Mouse (Mus musculus): ENCODE data around the gene Btbd7. TPM values are rescaled to one million over a fixed set of nuclear protein-coding genes. Genes with fewer than 3 reads are reported as not detected.

The Btbd7 gene
- polyA plus RNA-seq, 1 experiment: 22.1 TPM

DNA sequence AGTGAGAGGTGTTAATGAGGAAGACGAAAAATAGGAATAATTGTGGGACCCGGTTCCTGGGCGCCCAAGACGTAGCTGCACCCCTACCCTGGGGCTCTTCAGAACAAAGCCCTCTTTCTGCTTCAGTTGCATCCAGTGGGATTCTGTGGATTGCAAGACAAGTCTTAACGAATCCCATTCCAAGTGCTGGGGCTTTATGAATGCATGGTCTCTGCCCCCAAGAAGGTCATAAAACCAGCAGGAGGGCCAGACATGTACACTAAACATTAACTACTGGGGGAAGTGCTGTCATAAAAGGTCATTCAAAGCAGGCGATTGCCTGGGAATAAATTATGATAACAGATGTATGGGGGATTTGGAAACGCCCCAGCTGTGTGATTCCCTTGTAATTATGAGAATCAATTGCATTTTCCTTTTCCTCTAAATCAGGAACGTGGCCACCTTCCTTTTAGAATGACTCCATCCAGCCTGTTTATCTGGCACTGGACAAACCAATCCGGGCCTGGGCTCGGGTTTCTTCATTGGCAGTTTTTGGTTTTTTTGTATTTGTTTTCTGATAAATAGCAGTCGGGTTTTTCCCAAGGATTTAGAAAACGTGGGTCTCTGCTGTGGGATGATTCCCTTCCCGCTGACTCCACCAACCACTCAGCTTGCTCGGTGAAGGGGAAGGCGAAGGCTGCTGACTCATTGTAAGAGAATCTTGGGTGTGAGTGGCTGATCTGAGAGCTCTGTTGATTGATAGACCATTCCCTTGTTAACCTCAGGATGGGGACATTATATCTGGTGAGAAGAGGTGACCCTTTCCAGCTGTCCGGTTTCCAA is 147.3 kb downstream of the Btbd7 start:
- Histone ChIP-seq H3K4me3 (ENCODE audit: control insufficient read depth, insufficient read depth, low read length) (no peak overlapping the region), H3K27ac (ENCODE audit: control insufficient read depth, insufficient read depth, low read length) (no peak overlapping the region), H3K4me1 (replicated peaks; ENCODE audit: control insufficient read depth, insufficient read depth, low read length) (peaks cover 8% of the 10 kb centered on the region), H3K36me3 (ENCODE audit: control insufficient read depth, insufficient read depth, low read length) (no peaks in the 10 kb centered on the region), H3K27me3 (ENCODE audit: control insufficient read depth, insufficient read depth, low read length) (no peaks in the 10 kb centered on the region)
- 71% methylated on average over 16 of the region's 16 CpGs for whole genome bisulfite sequencing
- no peak for TF ChIP-seq POLR2A (IDR thresholded peaks at IDR 0.05; ENCODE audit: control insufficient read depth, extremely low read depth, insufficient read depth, low read length, poor library complexity)
- TF ChIP-seq CTCF (IDR thresholded peaks at IDR 0.05; ENCODE audit: borderline replicate concordance, control insufficient read depth, extremely low read depth, insufficient read depth, low read length, poor library complexity): no peak
- DNase-seq: no peak

Other genes with a start within 250 kb of the Btbd7 start
- 34.2 and 36.9 TPM in 2 replicates for gene Itpk1, start 173.5 kb downstream of the Btbd7 start, polyA plus RNA-seq (2012; rRNA removed)
- 0.71 and 1.3 TPM in 2 replicates for gene Moap1, start 134.8 kb downstream of the Btbd7 start, polyA plus RNA-seq (2012; rRNA removed)
- 4.2 and 4.4 TPM in 2 replicates for gene Tmem251, start 134.7 kb downstream of the Btbd7 start, polyA plus RNA-seq (2012; rRNA removed)
- gene Gm28051, start 120.7 kb downstream of the Btbd7 start, polyA plus RNA-seq (2012; rRNA removed): not detected in 2 replicates
- gene Gon7, start 120.7 kb downstream of the Btbd7 start, polyA plus RNA-seq (2012; rRNA removed): 19.4 and 25.0 TPM in 2 replicates
- 28.7 and 29.0 TPM in 2 replicates for gene Ubr7, start 120.5 kb downstream of the Btbd7 start, polyA plus RNA-seq (2012; rRNA removed)
- gene Gm20604, start 119.8 kb downstream of the Btbd7 start, polyA plus RNA-seq (2012; rRNA removed): 3.6 and 4.2 TPM in 2 replicates
- not detected in 2 replicates for gene Cox8c, start 20.8 kb upstream of the Btbd7 start, polyA plus RNA-seq (2012; rRNA removed)
- gene Unc79, start 70.4 kb upstream of the Btbd7 start, polyA plus RNA-seq (2012; rRNA removed): 1.1 and 1.3 TPM in 2 replicates

All from thymus, adult 2 months (tissue).